Mouse (Mus musculus) limb, embryonic 15.5 days (tissue): ENCODE results near the gene Foxa1. TPM values are rescaled to one million over a fixed set of nuclear protein-coding genes. Genes with fewer than 3 reads are reported as not detected.

ENCODE experiments used
- ATAC-seq: fragments of 200-750 bp; cut with Nextera tagmentation; 2 replicates; pipeline ENCODE4 v1.8.0; 2017; ENCODE audit warnings: low read depth, moderate TSS enrichment; ENCODE audit not compliant: insufficient number of reproducible peaks, low FRiP score, low TSS enrichment
- H3K27ac ChIP-seq: fragments of 300-500 bp; sonication (generic); 2 replicates; pipeline ENCODE4 v1.5.1; 2015; ENCODE audit warnings: moderate library complexity, mild to moderate bottlenecking, inconsistent platforms
- H3K27me3 ChIP-seq: fragments of 300-500 bp; sonication (generic); 2 replicates; pipeline ENCODE4 v1.6.1; 2015; ENCODE audit warnings: inconsistent platforms
- H3K36me3 ChIP-seq: fragments of 300-500 bp; sonication (generic); 2 replicates; pipeline ENCODE4 v1.6.1; 2015; ENCODE audit warnings: inconsistent platforms
- H3K4me1 ChIP-seq: fragments of 300-500 bp; sonication (generic); 2 replicates; pipeline ENCODE4 v1.6.1; 2015; ENCODE audit warnings: inconsistent platforms
- H3K4me2 ChIP-seq: fragments of 300-500 bp; sonication (generic); 2 replicates; pipeline ENCODE4 v1.6.1; 2015; ENCODE audit warnings: mild to moderate bottlenecking, inconsistent platforms
- H3K4me3 ChIP-seq: fragments of 300-500 bp; sonication (generic); 2 replicates; pipeline ENCODE4 v1.5.1; 2015; ENCODE audit warnings: mild to moderate bottlenecking, inconsistent platforms
- H3K9ac ChIP-seq: fragments of 300-500 bp; sonication (generic); 2 replicates; pipeline ENCODE4 v1.6.1; 2015; ENCODE audit warnings: inconsistent platforms
- H3K9me3 ChIP-seq: fragments of 300-500 bp; sonication (generic); 2 replicates; pipeline ENCODE4 v1.6.1; 2016; ENCODE audit warnings: inconsistent platforms
- WGBS: fragments of 180-500 bp; shearing (Covaris S2); methylation state at CpG from one replicate; pipeline ENCODE4 v1.1.7; 2015; 5-methylcytosine and 5-hydroxymethylcytosine counted together
- polyA plus RNA-seq: library from polyadenylated mRNA; unstranded; fragments of >200 nt; fragmentation: Nextera tagmentation; extraction: Ambion mirVana; gene quantifications from 2 replicates; pipeline ENCODE4 v1.2.1, GENCODE M21; 2015

Foxa1 gene
- polyA plus RNA-seq, 1 experiment from 2014 or later, result not detected

- ATAC-seq, result no peak
- Histone ChIP-seq H3K4me3 (no peak overlapping the region), H3K4me1 (0 out of 2 replicates have a peak, but pooled peaks cover 4% of the 10 kb centered on the region), H3K9ac (no peak overlapping the region), H3K4me2 (no peak overlapping the region), H3K9me3 (no peaks in the 10 kb centered on the region), H3K36me3 (no peaks in the 10 kb centered on the region), H3K27me3 (no peaks in the 10 kb centered on the region), H3K27ac (no peak overlapping the region)
- WGBS, result 53% methylated on average over 4 of the region's 4 CpGs
Measured at GRCm38 (mm10) chr12:57509726-57510125, 37.0 kb downstream of the Foxa1 start.

GRCm38 (mm10) chr12:57508938-57509337, 37.8 kb downstream of the Foxa1 start:
- H3K27me3 ChIP-seq, result no peaks in the 10 kb centered on the region
- no peaks in the 10 kb centered on the region for H3K9me3 ChIP-seq
- no peak overlapping the region for H3K4me3 ChIP-seq
- H3K9ac ChIP-seq, result no peak overlapping the region
- 0 out of 2 replicates have a peak, but pooled peaks cover 4% of the 10 kb centered on the region for H3K4me1 ChIP-seq
- WGBS, result 46% methylated on average over 11 of the region's 11 CpGs
- H3K36me3 ChIP-seq, result no peaks in the 10 kb centered on the region
- no peak overlapping the region for H3K4me2 ChIP-seq
- no peak overlapping the region for H3K27ac ChIP-seq
- no peak for ATAC-seq

- Histone ChIP-seq H3K36me3 (no peaks in the 10 kb centered on the region), H3K4me3 (no peak overlapping the region), H3K27ac (no peak overlapping the region), H3K9ac (no peak overlapping the region), H3K4me1 (peaks cover 4% of the 10 kb centered on the region; the same call in 1 of the 2 replicates), H3K4me2 (no peak overlapping the region), H3K9me3 (no peaks in the 10 kb centered on the region), H3K27me3 (no peaks in the 10 kb centered on the region)
- ATAC-seq, result no peak
- WGBS, result 77% methylated on average over 7 of the region's 7 CpGs
Measured at GRCm38 (mm10) chr12:57505329-57505728, 41.4 kb downstream of the Foxa1 start.

- Histone ChIP-seq H3K4me2 (no peak overlapping the region), H3K36me3 (no peaks in the 10 kb centered on the region), H3K9ac (no peak overlapping the region), H3K4me1 (no peaks in the 10 kb centered on the region; the same call in 1 of the 2 replicates), H3K27ac (no peak overlapping the region), H3K27me3 (no peaks in the 10 kb centered on the region), H3K4me3 (no peak overlapping the region), H3K9me3 (no peaks in the 10 kb centered on the region)
- WGBS, result 57% methylated on average over 7 of the region's 7 CpGs
- no peak for ATAC-seq
Measured at GRCm38 (mm10) chr12:57500246-57500645, 46.5 kb downstream of the Foxa1 start.

GRCm38 (mm10) chr12:57496347-57497119, 50.2 kb downstream of the Foxa1 start:
- Histone ChIP-seq H3K4me3 (no peak overlapping the region), H3K4me2 (no peak overlapping the region), H3K4me1 (no peaks in the 10 kb centered on the region; the same call in 1 of the 2 replicates), H3K36me3 (no peaks in the 10 kb centered on the region), H3K9me3 (no peaks in the 10 kb centered on the region), H3K9ac (no peak overlapping the region), H3K27ac (no peak overlapping the region), H3K27me3 (no peaks in the 10 kb centered on the region)
- ATAC-seq, result no peak
- WGBS, result 34% methylated on average over 6 of the region's 6 CpGs

Other genes with a start within 250 kb of the Foxa1 start
- 0.06 and 0.29 TPM in 2 replicates for gene Ttc6, start 17.2 kb upstream of the Foxa1 start, polyA plus RNA-seq